Mouse (Mus musculus) MEL (cell line): ENCODE data around the gene Rccd1.

Experiments used
- CTCF ChIP-seq, 3 experiments: IDR thresholded peaks in 2 of 3; conservative IDR thresholded peaks in 1 of 3; 2 replicates each; pipeline ENCODE4 v1.5.1; 2011 to 2012; ENCODE audit warnings: low read length in 3 of 3, low read depth in 2 of 3, mild to moderate bottlenecking in 2 of 3, improper control_type of control experiment in 1 of 3, inconsistent platforms in 1 of 3, mixed read lengths in 1 of 3, moderate library complexity in 1 of 3; ENCODE audit not compliant: control insufficient read depth in 1 of 3, insufficient read depth in 1 of 3, poor library complexity in 1 of 3, severe bottlenecking in 1 of 3
- EP300 ChIP-seq, 2 experiments: IDR thresholded peaks; 2 replicates each; pipeline ENCODE4 v1.6.1; 2011; ENCODE audit warnings: improper control_type of control experiment in 2 of 2, low read length in 2 of 2, low read depth in 1 of 2, mild to moderate bottlenecking in 1 of 2
- ETS1 ChIP-seq: IDR thresholded peaks from 2 replicates; pipeline ENCODE4 v1.6.1; 2012; ENCODE audit warnings: low read depth, mild to moderate bottlenecking, inconsistent platforms, low read length, improper control_type of control experiment, moderate library complexity
- HCFC1 ChIP-seq: IDR thresholded peaks from 2 replicates; pipeline ENCODE4 v1.6.1; 2012; ENCODE audit warnings: low read depth, mild to moderate bottlenecking, inconsistent platforms, low read length, improper control_type of control experiment, moderate library complexity
- MAX ChIP-seq: IDR thresholded peaks from 2 replicates; pipeline ENCODE4 v1.6.1; 2011; ENCODE audit warnings: low read length, improper control_type of control experiment
- POLR2A ChIP-seq, 2 experiments: IDR thresholded peaks; 2 replicates each; pipeline ENCODE4 v1.6.1; 2011 to 2012; ENCODE audit warnings: low read length in 2 of 2, mild to moderate bottlenecking in 2 of 2, control low read depth in 1 of 2, improper control_type of control experiment in 1 of 2, low read depth in 1 of 2, moderate library complexity in 1 of 2; ENCODE audit not compliant: control insufficient read depth in 1 of 2, insufficient read depth in 1 of 2, poor library complexity in 1 of 2
- SMC3 ChIP-seq: IDR thresholded peaks from 2 replicates; pipeline ENCODE4 v1.6.1; 2011; ENCODE audit warnings: low read depth, low read length, improper control_type of control experiment
- USF1 ChIP-seq: IDR thresholded peaks from 2 replicates; pipeline ENCODE4 v1.6.1; 2014; ENCODE audit warnings: low read depth, mild to moderate bottlenecking, inconsistent platforms, low read length, improper control_type of control experiment, moderate library complexity

DNA sequence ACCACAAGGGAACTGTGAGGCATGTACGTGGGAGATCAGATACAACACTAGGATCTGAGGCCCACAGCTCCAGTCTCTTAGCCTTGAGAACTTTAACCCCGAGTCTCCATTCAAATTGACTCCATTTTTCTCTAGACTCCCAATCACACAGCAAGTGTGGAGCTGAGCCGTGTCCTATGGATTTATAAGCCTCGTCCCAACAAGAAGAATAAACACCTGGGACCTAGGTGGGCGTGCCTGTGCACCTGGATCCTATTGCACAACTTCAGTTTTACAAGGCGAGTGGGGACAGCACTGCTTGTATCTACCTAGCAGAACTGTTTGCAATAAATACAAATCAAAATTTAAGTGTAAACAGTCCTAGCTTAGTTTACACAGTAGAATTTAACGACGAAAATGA, 918 bp downstream of the Rccd1 start:
- TF ChIP-seq POLR2A (IDR thresholded peaks at IDR 0.05; ENCODE audit: control insufficient read depth in 1 of 2, insufficient read depth in 1 of 2, low read depth in 1 of 2, low read length in 2 of 2, poor library complexity in 1 of 2): no peak
- TF ChIP-seq CTCF (IDR thresholded peaks at IDR 0.05 in 2 of 3, conservative IDR thresholded peaks at IDR 0.05 in 1 of 3; ENCODE audit: control insufficient read depth in 1 of 3, insufficient read depth in 1 of 3, low read depth in 2 of 3, low read length in 3 of 3, poor library complexity in 1 of 3, severe bottlenecking in 1 of 3): no peak; a peak in 1 of 6 replicates
- TF ChIP-seq ETS1: no peak
- no peak for TF ChIP-seq USF1
- TF ChIP-seq EP300 (IDR thresholded peaks at IDR 0.05; ENCODE audit: low read depth in 1 of 2, low read length in 2 of 2): no peak
- no peak for TF ChIP-seq SMC3
- no peak for TF ChIP-seq HCFC1
- no peak for TF ChIP-seq MAX
